Mouse (Mus musculus) cortical plate, adult 2 months (tissue): ENCODE measurements around the gene Trim47. TPM values are rescaled to one million over a fixed set of nuclear protein-coding genes. Genes with fewer than 3 reads are reported as not detected.

Experiments used
- H3K27ac ChIP-seq: fragments of 200-500 bp; 2 replicates; pipeline ENCODE4 v1.5.1; 2012; ENCODE audit warnings: low read length, control low read depth, inconsistent platforms; ENCODE audit not compliant: insufficient read depth
- H3K4me1 ChIP-seq: fragments of 200-500 bp; 2 replicates; pipeline ENCODE4 v1.6.1; 2011; ENCODE audit warnings: low read length; ENCODE audit not compliant: control insufficient read depth, insufficient read depth
- H3K4me3 ChIP-seq: fragments of 200-500 bp; 2 replicates; pipeline ENCODE4 v1.5.1; 2011; ENCODE audit warnings: mild to moderate bottlenecking, low read length, control low read depth; ENCODE audit not compliant: insufficient read depth
- CTCF ChIP-seq: fragments of 200-500 bp; IDR thresholded peaks from 2 replicates; pipeline ENCODE4 v1.5.1; 2011; ENCODE audit warnings: mild to moderate bottlenecking, control low read depth, low read length; ENCODE audit not compliant: insufficient read depth; ENCODE audit errors: extremely low read depth
- POLR2A ChIP-seq: fragments of 200-500 bp; IDR thresholded peaks from 2 replicates; pipeline ENCODE4 v1.6.1; 2011; ENCODE audit warnings: mild to moderate bottlenecking, low read length, control low read depth; ENCODE audit not compliant: insufficient read depth; ENCODE audit errors: extremely low read depth
- polyA plus RNA-seq: library from polyadenylated mRNA; depleted of rRNA; stranded (reverse); fragments of >200 nt; gene quantifications from 2 replicates; pipeline ENCODE4 v1.2.3, GENCODE M21; 2012; rRNA removed

The Trim47 gene
- 5.5 and 6.2 TPM in 2 replicates for polyA plus RNA-seq

DNA sequence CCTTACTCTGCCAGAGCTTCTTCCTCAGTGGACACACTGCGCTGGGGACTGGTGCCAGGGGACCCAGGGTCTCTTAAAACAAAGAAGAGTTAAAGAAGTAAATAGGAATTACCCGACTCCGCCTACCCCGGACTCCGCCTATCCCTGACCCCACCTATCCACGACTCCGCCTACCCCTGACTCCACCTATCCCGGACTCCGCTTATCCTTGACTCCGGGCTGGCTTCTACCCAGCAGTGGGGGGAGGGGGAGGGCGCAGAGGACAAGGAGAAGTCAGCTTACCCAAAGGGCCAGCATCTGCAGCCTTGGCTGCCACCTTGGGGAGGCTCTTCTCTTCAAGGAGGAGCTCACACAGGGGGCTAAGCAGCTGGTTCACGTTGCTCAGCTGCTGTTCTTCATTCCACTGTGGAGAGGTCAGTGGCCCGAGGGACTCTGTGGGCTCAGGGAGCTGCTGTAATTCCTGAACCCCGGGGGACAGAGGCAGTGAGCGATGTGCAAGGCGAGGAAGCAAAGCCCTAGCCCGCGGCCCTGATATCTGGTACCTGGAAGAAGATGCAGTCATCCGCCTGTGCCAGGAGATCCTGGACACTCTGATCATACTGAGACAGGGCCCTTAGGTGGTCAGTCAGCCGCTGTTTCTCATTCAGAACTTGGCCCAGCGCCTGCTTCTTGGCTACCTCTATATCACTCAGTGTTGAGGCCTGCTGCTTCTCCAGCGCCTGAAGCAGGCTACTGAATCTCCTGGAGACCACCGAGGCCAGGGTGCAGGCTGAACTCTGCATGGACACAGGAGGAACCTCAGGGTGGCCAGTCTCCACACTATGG, at the start of gene Trim47:
Gene Trim47, minus strand, starts transcription at position 55 of the 825 bp plus-strand sequence.
- Histone ChIP-seq H3K27ac (no peak within 1 kb of the TSS), H3K4me1 (peaks cover 4% of the 10 kb centered on the region), H3K4me3 (no peak within 1 kb of the TSS)
- TF ChIP-seq POLR2A (no peak), CTCF (no peak)

DNA sequence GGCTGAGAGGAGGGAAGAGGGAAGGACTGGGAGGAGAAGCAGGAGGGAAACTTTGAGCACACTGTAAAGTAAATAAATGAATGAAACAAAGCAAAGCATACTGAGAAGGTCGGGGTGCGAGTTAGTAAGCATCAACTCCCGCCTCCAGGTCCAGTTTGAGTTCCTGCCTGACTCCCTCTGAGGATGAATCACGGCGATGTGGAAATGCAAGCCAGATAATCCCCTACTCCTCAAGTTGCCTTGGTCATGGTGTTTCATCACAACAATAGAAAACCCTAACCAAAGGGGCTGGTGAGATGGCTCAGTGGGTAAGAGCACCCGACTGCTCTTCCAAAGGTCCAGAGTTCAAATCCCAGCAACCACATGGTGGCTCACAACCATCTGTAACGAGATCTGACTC, 49.0 kb upstream of the Trim47 start:
- Histone ChIP-seq H3K27ac (no peak overlapping the region), H3K4me1 (no peaks in the 10 kb centered on the region), H3K4me3 (no peak overlapping the region)
- TF ChIP-seq POLR2A: no peak
- TF ChIP-seq CTCF: no peak

DNA sequence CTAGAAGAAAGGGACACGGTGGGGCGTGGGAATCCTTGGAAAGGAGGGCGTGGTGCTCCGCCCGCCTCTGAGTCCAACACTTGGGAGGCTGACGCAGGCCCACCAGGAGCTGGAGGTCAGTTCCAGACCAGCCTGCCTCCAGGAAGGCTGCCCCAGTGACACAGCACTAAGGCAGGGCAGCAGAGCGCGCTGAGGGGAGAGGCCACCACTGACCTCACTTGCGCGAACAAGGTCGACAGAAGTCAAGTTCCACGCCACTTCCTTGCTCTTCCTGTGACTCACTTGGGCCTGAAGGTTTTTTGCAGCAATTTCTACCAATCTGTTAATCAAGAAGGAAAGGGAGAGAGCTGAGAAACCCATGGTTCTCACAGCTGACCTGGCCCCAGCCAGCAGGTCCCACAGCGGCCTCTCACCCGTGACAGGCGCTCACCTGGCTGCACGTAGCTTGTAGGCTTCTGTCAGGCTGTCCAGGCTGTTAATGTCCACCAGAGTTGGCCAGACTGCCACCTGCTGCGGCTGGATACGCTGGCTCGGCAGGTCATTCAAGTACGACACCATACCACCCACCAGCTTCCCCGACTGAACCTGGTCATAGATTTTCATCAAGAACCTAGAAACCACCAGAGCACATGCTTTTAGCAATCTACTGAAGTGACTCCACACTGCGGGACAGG, 47.9 kb upstream of the Trim47 start:
- Histone ChIP-seq H3K4me1 (no peaks in the 10 kb centered on the region), H3K27ac (no peak overlapping the region), H3K4me3 (no peak overlapping the region)
- no peak for TF ChIP-seq CTCF
- no peak for TF ChIP-seq POLR2A

- Histone ChIP-seq H3K4me1 (no peaks in the 10 kb centered on the region; the same call in 1 of the 2 replicates), H3K27ac (no peak overlapping the region), H3K4me3 (no peak overlapping the region)
- TF ChIP-seq CTCF (no peak), POLR2A (no peak)
Measured at GRCm38 (mm10) chr11:116171959-116172358, 44.9 kb upstream of the Trim47 start.

DNA sequence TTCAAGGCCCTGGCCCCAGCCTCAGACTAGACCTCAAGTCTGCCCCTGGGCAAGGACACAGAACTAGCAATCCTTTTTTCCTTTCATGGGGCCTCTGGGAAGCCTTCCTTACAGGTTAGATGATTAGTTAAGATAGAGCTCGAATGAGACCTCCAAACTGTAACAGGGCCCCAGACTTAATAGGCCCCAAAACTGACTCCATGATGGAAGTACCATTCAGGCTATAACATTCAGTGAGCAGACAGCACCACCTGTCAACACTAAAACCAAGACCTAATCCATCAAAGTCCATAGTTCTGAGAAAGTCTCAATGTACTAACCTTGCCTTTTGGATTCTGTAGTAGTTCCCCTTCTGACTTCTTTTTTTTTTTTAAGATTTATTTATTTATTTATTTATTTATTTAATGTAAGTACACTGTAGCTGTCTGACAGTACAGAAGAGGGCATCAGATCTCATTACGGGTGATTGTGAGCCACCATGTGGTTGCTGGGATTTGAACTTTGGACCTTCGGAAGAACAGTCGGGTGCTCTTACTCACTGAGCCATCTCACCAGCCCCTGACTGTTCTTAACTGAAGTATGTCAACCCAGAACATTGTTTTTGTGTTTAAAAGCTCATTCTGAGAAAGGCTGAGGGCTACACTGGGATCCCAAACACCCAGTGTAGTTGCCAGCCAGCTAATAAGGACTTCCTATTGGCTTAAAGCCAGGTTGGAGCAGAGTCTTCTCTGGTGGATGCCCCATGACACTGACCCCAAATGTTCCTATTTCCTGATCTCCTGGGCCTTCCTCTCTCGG, 43.2 kb upstream of the Trim47 start:
- Histone ChIP-seq H3K4me1 (no peaks in the 10 kb centered on the region; the same call in 1 of the 2 replicates), H3K4me3 (no peak overlapping the region), H3K27ac (no peak overlapping the region)
- TF ChIP-seq POLR2A (no peak), CTCF (no peak)

DNA sequence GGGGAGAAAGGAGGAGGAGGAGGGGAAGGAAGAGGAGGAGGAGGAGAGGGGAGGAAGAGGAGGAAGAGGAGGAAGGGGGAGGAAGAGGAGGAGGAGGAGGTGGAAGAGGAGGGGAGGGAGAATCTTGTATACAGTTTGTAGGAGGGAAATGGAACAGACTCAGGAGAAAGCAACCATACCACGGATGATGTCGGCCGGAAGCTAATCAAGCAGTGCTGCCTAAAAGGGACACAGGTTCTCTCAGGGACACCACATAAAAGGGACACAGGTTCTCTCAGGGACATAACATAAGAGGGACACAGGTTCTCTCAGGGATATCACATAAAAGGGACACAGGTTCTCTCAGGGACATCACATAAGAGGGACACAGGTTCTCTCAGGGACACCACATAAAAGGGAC, 42.2 kb upstream of the Trim47 start:
- H3K4me1 ChIP-seq: no peaks in the 10 kb centered on the region; the same call in 1 of the 2 replicates
- no peak overlapping the region for H3K4me3 ChIP-seq
- TF ChIP-seq CTCF: no peak
- TF ChIP-seq POLR2A: no peak
- H3K27ac ChIP-seq: no peak overlapping the region

DNA sequence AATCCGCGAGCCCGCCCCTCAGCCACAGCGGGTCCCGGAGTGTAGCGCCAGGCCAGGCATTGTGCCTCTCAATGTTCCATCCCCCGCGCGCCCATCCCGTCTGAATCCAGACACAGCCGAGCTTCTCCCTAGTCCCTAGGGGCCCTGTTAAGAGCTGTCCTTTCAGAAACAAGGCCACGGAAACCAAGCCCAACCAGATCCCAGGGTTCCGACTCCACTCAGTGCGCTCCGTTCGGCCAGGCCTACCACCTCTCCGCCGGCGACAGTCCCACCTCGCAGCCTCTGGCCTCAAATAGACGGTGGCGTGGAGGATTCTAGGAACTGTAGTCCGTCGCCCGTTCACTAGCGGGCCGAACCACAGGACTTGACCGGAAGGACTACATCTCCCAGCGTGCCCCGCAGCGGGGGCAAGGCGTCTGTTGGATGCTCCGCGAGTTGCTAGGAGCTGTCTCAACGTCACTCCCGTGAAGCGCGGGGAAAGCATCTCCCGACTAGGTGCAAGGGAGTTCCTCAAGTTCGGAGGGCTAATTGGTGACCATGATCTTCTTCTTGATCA, 41.0 kb upstream of the Trim47 start, which contains the start of gene Fbf1:
Gene Fbf1, minus strand, starts transcription at position 283 of the 556 bp plus-strand sequence.
- H3K27ac ChIP-seq: 0 out of 2 replicates have a peak within 1 kb of the TSS, but pooled peaks have one; percentile 16
- peak within 1 kb of the TSS; percentile 51 for H3K4me3 ChIP-seq
- no peaks in the 10 kb centered on the region; the same call in 1 of the 2 replicates for H3K4me1 ChIP-seq
- TF ChIP-seq CTCF (no peak), POLR2A (peak; percentile 92)

GRCm38 (mm10) chr11:116167232-116167631, 40.2 kb upstream of the Trim47 start:
- Histone ChIP-seq H3K4me1 (peaks cover 1% of the 10 kb centered on the region), H3K4me3 (peak overlapping the region; percentile 51), H3K27ac (no peak overlapping the region)
- TF ChIP-seq POLR2A (no peak), CTCF (no peak)

GRCm38 (mm10) chr11:116163002-116163401, 36.0 kb upstream of the Trim47 start:
- no peak overlapping the region for H3K4me3 ChIP-seq
- TF ChIP-seq CTCF: no peak
- no peak for TF ChIP-seq POLR2A
- no peak overlapping the region for H3K27ac ChIP-seq
- H3K4me1 ChIP-seq: peaks cover 2% of the 10 kb centered on the region
